ENCODE assay signal across 1 mouse cellular context in the genomic region with DNA sequence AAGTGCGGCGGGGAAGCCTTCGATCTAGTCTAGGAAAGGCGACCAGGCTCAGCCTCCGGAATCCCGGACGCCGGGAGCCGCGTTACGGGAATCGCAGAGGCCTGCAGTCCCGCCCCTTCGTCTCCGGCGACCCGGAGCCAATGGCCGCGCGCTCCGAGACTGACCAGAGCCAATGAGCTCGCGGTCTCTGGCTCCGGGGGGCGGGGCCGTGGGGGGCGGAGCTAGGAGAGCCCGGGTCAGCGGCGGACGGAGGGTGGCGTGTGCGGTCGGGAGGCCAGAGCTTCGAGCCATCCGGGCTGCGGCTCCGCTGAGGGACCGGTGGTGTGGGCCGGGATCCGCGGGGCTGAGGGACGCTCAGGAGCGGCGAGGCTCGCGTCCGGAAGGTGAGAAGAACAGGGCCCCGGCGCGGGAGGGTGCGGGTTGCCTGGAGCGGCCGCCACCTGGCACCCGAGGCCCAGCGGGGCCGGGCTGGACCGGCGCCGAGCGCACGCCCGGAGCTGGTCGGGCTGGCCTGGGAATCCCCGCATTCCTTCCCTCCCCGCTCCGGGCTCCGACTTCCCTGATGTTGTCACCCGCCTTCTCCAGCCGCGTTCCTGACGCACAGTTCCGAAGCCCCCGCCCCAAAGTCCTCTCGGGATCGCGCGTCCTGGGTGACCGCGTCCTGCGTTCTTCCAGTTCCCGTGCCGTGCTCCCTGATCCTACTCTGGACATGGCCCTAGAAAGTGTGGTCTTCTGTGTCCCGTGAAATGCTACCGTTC.
A peak's percentile ranks its signal among the peaks of the same experiment; 100 is the strongest.
TF ChIP-seq lines count a peak whose summit lies in the region.

Il6st (plus strand) TSS at position 203 of the 758 bp plus-strand sequence.

TF ChIP-seq in CH12.LX, 34 proteins besides CTCF, POLR2A, EP300 and RAD21 (continued from another document):
- TF ChIP-seq MYC (IDR thresholded peaks at IDR 0.05; ENCODE audit: low read depth, low read length) (no peak), NRF1 (IDR thresholded peaks at IDR 0.05; ENCODE audit: low read depth, low read length) (no peak), ZKSCAN1 (IDR thresholded peaks at IDR 0.05; ENCODE audit: borderline replicate concordance, low read depth, low read length) (no peak), MAZ (IDR thresholded peaks at IDR 0.05; ENCODE audit: low read depth, low read length) (no peak), TBP (conservative IDR thresholded peaks at IDR 0.05; ENCODE audit: low read depth, low read length) (no peak), CHD2 (IDR thresholded peaks at IDR 0.05; ENCODE audit: low read length) (peak; percentile 45), PAX5 (IDR thresholded peaks at IDR 0.05; ENCODE audit: low read length) (no peak), POLR2AphosphoS2 (IDR thresholded peaks at IDR 0.05; ENCODE audit: low read depth, low read length) (no peak), NELFE (IDR thresholded peaks at IDR 0.05; ENCODE audit: low read depth, low read length) (peak; percentile 62; the same call in 1 of the 2 replicates), KAT2A (IDR thresholded peaks at IDR 0.05; ENCODE audit: insufficient replicate concordance, low read length) (no peak), ZNF384 (IDR thresholded peaks at IDR 0.05; ENCODE audit: low read depth, low read length) (no peak), HCFC1 (IDR thresholded peaks at IDR 0.05; ENCODE audit: low read depth, low read length) (no peak; the same call in 1 of the 2 replicates), ZMIZ1 (IDR thresholded peaks at IDR 0.05; ENCODE audit: low read depth, low read length) (peak; percentile 54), MAFK (IDR thresholded peaks at IDR 0.05; ENCODE audit: insufficient replicate concordance, low read length) (no peak), MEF2A (IDR thresholded peaks at IDR 0.05; ENCODE audit: borderline replicate concordance, low read depth, low read length) (no peak), JUN (IDR thresholded peaks at IDR 0.05; ENCODE audit: insufficient read depth, low read depth, low read length) (no peak), TCF12 (IDR thresholded peaks at IDR 0.05; ENCODE audit: low read depth, low read length) (peak; percentile 11; the same call in 1 of the 2 replicates), MXI1 (IDR thresholded peaks at IDR 0.05; ENCODE audit: low read depth, low read length) (peak; percentile 76; the same call in 1 of the 2 replicates), ELF1 (IDR thresholded peaks at IDR 0.05; ENCODE audit: low read depth, low read length) (0 out of 2 replicates have a peak, but pooled peaks have one; percentile 29), SIN3A (IDR thresholded peaks at IDR 0.05; ENCODE audit: low read length) (peak; percentile 78), SMC3 (IDR thresholded peaks at IDR 0.05; ENCODE audit: low read depth, low read length) (no peak), E2F4 (IDR thresholded peaks at IDR 0.05; ENCODE audit: insufficient replicate concordance, low read depth, low read length) (no peak), JUND (conservative IDR thresholded peaks at IDR 0.05; ENCODE audit: low read depth, low read length) (no peak), IRF4 (IDR thresholded peaks at IDR 0.05; ENCODE audit: low read depth, low read length) (no peak), USF2 (conservative IDR thresholded peaks at IDR 0.05; ENCODE audit: low read depth, low read length) (no peak), RCOR1 (conservative IDR thresholded peaks at IDR 0.05; ENCODE audit: low read depth, low read length) (no peak)
